ENCODE assay signal across 8 mouse cellular contexts in the genomic region with DNA sequence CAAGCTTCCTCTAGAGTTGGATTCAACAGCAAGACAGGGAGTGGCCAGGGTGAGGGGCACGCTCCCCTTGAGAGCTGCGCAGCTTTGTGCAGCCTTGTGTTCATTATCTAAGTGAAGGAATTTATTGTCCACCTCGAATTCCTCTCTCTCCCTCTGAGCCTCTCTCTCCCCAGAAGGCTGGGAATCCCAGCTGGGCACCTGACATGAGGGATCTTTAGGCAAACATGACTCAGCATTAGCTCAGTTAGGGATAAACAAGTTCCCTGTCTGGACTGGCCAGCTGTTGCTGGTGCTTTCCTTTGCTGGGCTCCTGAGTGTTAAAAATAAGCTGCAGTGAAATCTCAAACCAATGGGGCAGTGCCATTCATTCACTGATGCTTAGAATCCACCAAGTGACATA.
DNase-seq lines count a peak whose midpoint lies in the region; ATAC-seq and TF ChIP-seq lines count a peak whose summit lies in the region.

No protein-coding gene starts in this region.

- H3K9me3 ChIP-seq in lung, postnatal 0 days (ENCODE audit: low read length): no peaks in the 10 kb centered on the region
- no peaks in the 10 kb centered on the region for H3K9me3 ChIP-seq in intestine, embryonic 14.5 days (ENCODE audit: control insufficient read depth, low read length)

- no peak overlapping the region for H3K4me2 ChIP-seq in lung, postnatal 0 days (replicated peaks; ENCODE audit: low read depth, low read length)
- H3K4me2 ChIP-seq in intestine, embryonic 14.5 days (ENCODE audit: low read length): no peak overlapping the region

- H3K36me3 ChIP-seq in lung, postnatal 0 days (ENCODE audit: insufficient read depth, low read length): no peaks in the 10 kb centered on the region
- H3K36me3 ChIP-seq in intestine, embryonic 14.5 days (ENCODE audit: control insufficient read depth, insufficient read depth, low read length): no peaks in the 10 kb centered on the region

- no peaks in the 10 kb centered on the region for H3K4me1 ChIP-seq in lung, postnatal 0 days (ENCODE audit: insufficient read depth, low read depth, low read length)
- peaks cover 19% of the 10 kb centered on the region for H3K4me1 ChIP-seq in intestine, embryonic 14.5 days (replicated peaks; ENCODE audit: control insufficient read depth, insufficient read depth, low read length)

- H3K27ac ChIP-seq in lung, postnatal 0 days (ENCODE audit: low read length): 0 out of 2 replicates have a peak overlapping the region, but pooled peaks have one; percentile 14
- H3K27ac ChIP-seq in intestine, embryonic 14.5 days (ENCODE audit: low read depth): 0 out of 2 replicates have a peak overlapping the region, but pooled peaks have one; percentile 43

- 24% methylated on average over 3 of the region's 3 CpGs for whole genome bisulfite sequencing in lung, postnatal 0 days
- WGBS in intestine, embryonic 14.5 days: 3% methylated on average over 3 of the region's 3 CpGs

- H3K27me3 ChIP-seq in lung, postnatal 0 days (replicated peaks; ENCODE audit: insufficient read depth, low read length): no peaks in the 10 kb centered on the region
- no peaks in the 10 kb centered on the region for H3K27me3 ChIP-seq in intestine, embryonic 14.5 days (replicated peaks; ENCODE audit: control insufficient read depth, insufficient read depth, low read length)

- no peak for TF ChIP-seq EP300 in lung, postnatal 0 days (IDR thresholded peaks at IDR 0.05)

- H3K9ac ChIP-seq in lung, postnatal 0 days (replicated peaks; ENCODE audit: low read depth): no peak overlapping the region
- no peak overlapping the region for H3K9ac ChIP-seq in intestine, embryonic 14.5 days (ENCODE audit: low read length)

- no peak overlapping the region for H3K4me3 ChIP-seq in lung, postnatal 0 days (ENCODE audit: low read depth, low read length)
- no peak overlapping the region for H3K4me3 ChIP-seq in intestine, embryonic 14.5 days (ENCODE audit: low read depth, low read length)

- TF ChIP-seq CTCF in lung, postnatal 0 days (IDR thresholded peaks at IDR 0.05): no peak

- DNase-seq in lung, postnatal 0 days (ENCODE audit: low spot score): peak; percentile 40
- no peak for DNase-seq in lung, postnatal 4 days
- DNase-seq in embryo, embryonic 9.5 days (ENCODE audit: extremely low spot score): peak; percentile 29
- peak; percentile 73 for DNase-seq in intestine, embryonic 14.5 days (ENCODE audit: low spot score)
- peak; percentile 15 for DNase-seq in retina, adult 2 months (ENCODE audit: low read depth, low spot score)
- DNase-seq in cerebellum, postnatal 36 days: no peak
- no peak for DNase-seq in layer of hippocampus, postnatal 25 days (ENCODE audit: extremely low spot score in 1 of 2, low spot score in 1 of 2)
- DNase-seq in ovary, postnatal 14 days (ENCODE audit: low spot score): no peak

- no peak; the same call in 1 of the 2 replicates for ATAC-seq in lung, postnatal 0 days
- peak; percentile 83 for ATAC-seq in intestine, embryonic 14.5 days (replicated peaks; ENCODE audit: low FRiP score, low TSS enrichment, low read depth)

Comparison
In these comparisons a context has a peak if more than half of its experiments do, and no peak if none do; other contexts are left out.
1. DNase-seq: peak in lung, postnatal 0 days (single experiment), embryo, embryonic 9.5 days (single experiment), intestine, embryonic 14.5 days (single experiment) and retina, adult 2 months (single experiment); none in lung, postnatal 4 days (0 of 2), cerebellum, postnatal 36 days (0 of 2), layer of hippocampus, postnatal 25 days (0 of 2) and ovary, postnatal 14 days (single experiment).